Mouse (Mus musculus) hindbrain, embryonic 16.5 days (tissue): Measurements from ENCODE around the gene Slc43a2. TPM values are rescaled to one million over a fixed set of nuclear protein-coding genes. Genes with fewer than 3 reads are reported as not detected.
"Not testable (repeated sequence)": the region's sequence is repeated elsewhere in the genome, so short reads cannot be mapped to it uniquely, and the experiment has no call there.

Source experiments
- ATAC-seq: fragments of 200-750 bp; cut with Nextera tagmentation; 2 replicates; pipeline ENCODE4 v1.8.0; 2017; ENCODE audit warnings: moderate TSS enrichment, moderate library complexity
- H3K27ac ChIP-seq: fragments of 300-500 bp; sonication (generic); 2 replicates; pipeline ENCODE4 v1.5.1; 2014; ENCODE audit warnings: low read depth, mild to moderate bottlenecking, control low read depth, low read length, moderate library complexity
- H3K27me3 ChIP-seq: fragments of 300-500 bp; sonication (generic); replicated peaks from 2 replicates; pipeline ENCODE4 v1.6.1; 2014; ENCODE audit warnings: low read length; ENCODE audit not compliant: control insufficient read depth, insufficient read depth
- H3K36me3 ChIP-seq: fragments of 300-500 bp; sonication (generic); 2 replicates; pipeline ENCODE4 v1.6.1; 2014; ENCODE audit warnings: mild to moderate bottlenecking, low read length, moderate library complexity, mixed read lengths; ENCODE audit not compliant: control insufficient read depth, insufficient read depth
- H3K4me1 ChIP-seq: fragments of 300-500 bp; sonication (generic); 2 replicates; pipeline ENCODE4 v1.6.1; 2014; ENCODE audit warnings: low read depth, low read length; ENCODE audit not compliant: control insufficient read depth, insufficient read depth
- H3K4me2 ChIP-seq: fragments of 300-500 bp; sonication (generic); 2 replicates; pipeline ENCODE4 v1.6.1; 2014; ENCODE audit warnings: mild to moderate bottlenecking, low read length, control low read depth, moderate library complexity
- H3K4me3 ChIP-seq: fragments of 300-500 bp; sonication (generic); 2 replicates; pipeline ENCODE4 v1.5.1; 2014; ENCODE audit warnings: mild to moderate bottlenecking, low read length, control low read depth, moderate library complexity
- H3K9ac ChIP-seq: fragments of 300-500 bp; sonication (generic); 2 replicates; pipeline ENCODE4 v1.6.1; 2014; ENCODE audit warnings: low read depth, mild to moderate bottlenecking, control low read depth, low read length, moderate library complexity
- H3K9me3 ChIP-seq: fragments of 300-500 bp; sonication (generic); 2 replicates; pipeline ENCODE4 v1.6.1; 2014; ENCODE audit warnings: mild to moderate bottlenecking, low read length, moderate library complexity; ENCODE audit not compliant: control insufficient read depth
- WGBS: fragments of 180-500 bp; shearing (Covaris S2); extraction: QIAGEN DNeasy Blood & Tissue Kit; methylation state at CpG from one replicate; pipeline ENCODE4 v1.1.7; 2014; 5-methylcytosine and 5-hydroxymethylcytosine counted together
- polyA plus RNA-seq: library from polyadenylated mRNA; unstranded; fragments of >200 nt; fragmentation: Nextera tagmentation; extraction: Ambion mirVana; gene quantifications from 2 replicates; pipeline ENCODE4 v1.2.1, GENCODE M21; 2015

The Slc43a2 gene
- polyA plus RNA-seq, 1 experiment from 2014 or later, result 16.9 TPM

DNA sequence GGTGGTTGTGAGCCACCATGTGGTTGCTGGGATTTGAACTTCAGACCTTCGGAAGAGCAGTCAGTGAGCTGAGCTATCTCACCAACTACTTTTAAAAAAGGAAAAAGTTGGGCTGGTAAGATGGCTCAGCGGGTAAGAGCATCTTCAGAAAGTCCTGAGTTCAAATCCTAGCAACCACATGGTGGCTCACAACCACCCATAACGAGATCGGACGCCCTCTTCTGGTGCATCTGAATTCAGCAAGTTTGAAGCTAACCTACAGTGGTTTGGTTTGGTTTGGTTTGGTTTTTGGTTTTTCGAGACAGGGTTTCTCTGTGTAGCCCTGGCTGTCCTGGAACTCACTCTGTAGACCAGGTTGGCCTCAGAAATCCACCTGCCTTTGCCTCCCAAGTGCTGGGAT lies 24.5 kb downstream of the Slc43a2 start:
- H3K9ac ChIP-seq, ATAC-seq: not testable (repeated sequence)
- whole genome bisulfite sequencing, result 94% methylated on average over 6 of the region's 6 CpGs

DNA sequence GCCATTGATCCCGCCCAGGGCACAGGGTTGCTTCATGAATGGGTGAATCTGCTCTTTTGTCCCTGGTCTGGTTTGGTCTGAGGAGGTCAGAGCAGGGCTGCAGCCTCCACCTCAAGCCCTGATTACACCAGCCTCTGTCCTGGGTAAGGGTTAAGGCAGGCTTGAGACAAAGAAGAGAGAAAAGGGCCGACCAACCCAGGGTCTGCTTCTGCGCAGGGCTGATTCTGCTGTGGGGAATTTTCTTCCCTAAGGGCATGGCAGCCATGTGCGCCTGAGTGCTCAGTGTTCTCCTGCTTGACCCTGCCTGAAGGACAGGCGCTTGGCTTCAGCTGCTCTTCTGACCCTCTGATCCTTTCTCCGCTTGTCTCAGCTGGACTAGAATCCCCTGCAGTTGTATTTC lies 25.6 kb downstream of the Slc43a2 start:
- 76% methylated on average over 6 of the region's 6 CpGs for whole genome bisulfite sequencing
- H3K36me3 ChIP-seq, result peaks cover 15% of the 10 kb centered on the region
- H3K27ac ChIP-seq, result no peak overlapping the region
- no peak overlapping the region for H3K4me3 ChIP-seq
- no peak overlapping the region for H3K9ac ChIP-seq
- no peak overlapping the region for H3K4me2 ChIP-seq
- no peaks in the 10 kb centered on the region for H3K27me3 ChIP-seq
- H3K4me1 ChIP-seq, result peaks cover 5% of the 10 kb centered on the region
- ATAC-seq, result no peak
- no peaks in the 10 kb centered on the region for H3K9me3 ChIP-seq

More for the DNA sequence above, 24.5 kb downstream of the Slc43a2 start:
- not testable (repeated sequence) for H3K27me3 ChIP-seq, H3K27ac ChIP-seq, H3K4me3 ChIP-seq, H3K9me3 ChIP-seq, H3K4me2 ChIP-seq
- peaks cover 13% of the 10 kb centered on the region for H3K4me1 ChIP-seq
- peaks cover 11% of the 10 kb centered on the region; the same call in 1 of the 2 replicates for H3K36me3 ChIP-seq

DNA sequence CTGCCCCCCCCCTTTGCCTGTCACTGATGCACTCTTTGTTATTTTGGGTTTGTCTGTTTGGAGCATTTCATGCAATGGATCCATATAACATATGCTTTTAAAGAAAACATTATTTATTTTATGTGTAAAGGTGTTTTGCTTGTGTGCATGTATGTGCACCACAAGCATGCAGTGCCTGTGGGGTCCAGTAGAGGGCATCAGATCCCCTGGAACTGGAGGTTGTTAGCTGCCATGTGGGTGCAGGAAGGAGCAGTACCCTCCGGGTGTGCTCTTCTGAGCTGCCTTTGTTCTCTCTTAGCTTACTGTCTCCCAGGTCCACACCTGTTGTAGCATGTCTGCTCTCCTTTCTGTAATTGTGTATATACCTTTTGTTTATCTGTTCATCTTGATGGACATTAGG lies 26.6 kb downstream of the Slc43a2 start:
- Histone ChIP-seq H3K4me3 (no peak overlapping the region), H3K36me3 (peaks cover 16% of the 10 kb centered on the region), H3K27ac (no peak overlapping the region), H3K4me2 (no peak overlapping the region), H3K27me3 (no peaks in the 10 kb centered on the region), H3K4me1 (no peaks in the 10 kb centered on the region), H3K9ac (no peak overlapping the region), H3K9me3 (no peaks in the 10 kb centered on the region)
- ATAC-seq, result no peak
- 83% methylated on average over 1 of the region's 1 CpGs for WGBS

DNA sequence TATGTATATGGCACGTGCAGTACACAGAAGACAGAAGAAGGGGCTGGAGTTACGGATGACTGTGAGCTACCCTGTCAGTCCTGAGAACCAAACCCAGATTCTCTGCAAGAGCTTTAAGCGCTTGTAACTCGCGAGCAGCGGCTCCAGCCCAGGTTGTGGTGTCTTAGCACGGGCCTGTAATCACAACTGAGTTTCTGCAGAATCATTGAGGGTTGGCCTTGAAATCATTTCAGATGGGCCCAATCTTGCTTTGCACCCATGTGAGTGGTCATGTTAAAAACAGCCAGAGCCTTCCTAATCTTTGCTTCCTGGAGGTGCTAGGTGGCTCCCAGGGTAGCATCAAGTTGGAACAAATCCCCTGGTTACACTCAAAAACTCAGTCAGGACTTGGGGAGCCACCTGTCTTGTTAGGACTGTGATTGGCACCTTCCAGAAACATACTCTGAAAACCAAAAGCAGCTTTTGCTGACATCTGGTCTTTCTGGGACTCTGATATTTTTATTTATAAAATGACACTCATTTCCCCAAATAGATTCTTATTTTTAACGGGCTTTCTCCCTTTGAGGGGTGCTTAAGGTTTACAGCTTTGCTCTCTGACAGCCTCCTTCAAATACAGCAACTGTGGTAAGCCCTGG lies 28.5 kb downstream of the Slc43a2 start:
- no peak for ATAC-seq
- H3K27ac ChIP-seq, result no peak overlapping the region
- H3K9ac ChIP-seq, result no peak overlapping the region
- H3K4me2 ChIP-seq, result no peak overlapping the region
- 92% methylated on average over 8 of the region's 8 CpGs for WGBS
- H3K36me3 ChIP-seq, result peaks cover 18% of the 10 kb centered on the region
- no peaks in the 10 kb centered on the region for H3K27me3 ChIP-seq
- no peaks in the 10 kb centered on the region for H3K4me1 ChIP-seq
- H3K9me3 ChIP-seq, result no peaks in the 10 kb centered on the region
- H3K4me3 ChIP-seq, result no peak overlapping the region

- Histone ChIP-seq H3K4me1 (no peaks in the 10 kb centered on the region), H3K4me2 (no peak overlapping the region), H3K36me3 (peaks cover 18% of the 10 kb centered on the region), H3K27me3 (no peaks in the 10 kb centered on the region), H3K4me3 (no peak overlapping the region), H3K9me3 (no peaks in the 10 kb centered on the region), H3K27ac (no peak overlapping the region; the same call in 1 of the 2 replicates), H3K9ac (no peak overlapping the region)
- 79% methylated on average over 14 of the region's 14 CpGs for WGBS
- ATAC-seq, result no peak
Measured at GRCm38 (mm10) chr11:75560530-75561409, 29.3 kb downstream of the Slc43a2 start.

- Histone ChIP-seq H3K36me3 (peaks cover 20% of the 10 kb centered on the region), H3K9ac (no peak overlapping the region), H3K27ac (no peak overlapping the region; the same call in 1 of the 2 replicates), H3K4me1 (no peaks in the 10 kb centered on the region), H3K4me3 (no peak overlapping the region), H3K4me2 (no peak overlapping the region), H3K27me3 (no peaks in the 10 kb centered on the region), H3K9me3 (no peaks in the 10 kb centered on the region)
- WGBS, result 89% methylated on average over 5 of the region's 5 CpGs
- ATAC-seq, result no peak
Measured at GRCm38 (mm10) chr11:75561410-75561791, 29.9 kb downstream of the Slc43a2 start.

DNA sequence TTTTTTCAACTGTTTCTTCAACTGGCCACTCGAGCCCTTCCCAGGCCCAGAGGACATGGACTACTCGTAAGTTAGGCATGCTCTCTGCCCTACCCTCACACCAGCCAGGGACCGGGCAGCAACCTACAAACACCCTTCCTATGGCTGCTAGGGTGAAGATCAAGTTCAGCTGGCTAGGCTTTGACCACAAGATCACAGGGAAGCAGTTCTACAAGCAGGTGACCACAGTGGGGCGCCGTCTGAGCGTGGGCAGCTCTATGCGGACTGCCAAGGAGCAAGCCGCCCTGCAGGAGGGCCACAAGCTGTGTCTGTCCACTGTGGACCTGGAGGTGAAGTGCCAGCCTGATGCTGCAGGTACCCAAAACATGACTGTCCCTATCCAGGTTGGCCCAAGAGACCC lies 31.3 kb downstream of the Slc43a2 start:
- H3K9me3 ChIP-seq, result no peaks in the 10 kb centered on the region
- no peak overlapping the region for H3K4me3 ChIP-seq
- 84% methylated on average over 8 of the region's 8 CpGs for WGBS
- H3K4me2 ChIP-seq, result no peak overlapping the region
- H3K4me1 ChIP-seq, result no peaks in the 10 kb centered on the region
- no peak for ATAC-seq
- H3K27me3 ChIP-seq, result no peaks in the 10 kb centered on the region
- H3K9ac ChIP-seq, result no peak overlapping the region
- no peak overlapping the region for H3K27ac ChIP-seq
- H3K36me3 ChIP-seq, result peaks cover 23% of the 10 kb centered on the region

DNA sequence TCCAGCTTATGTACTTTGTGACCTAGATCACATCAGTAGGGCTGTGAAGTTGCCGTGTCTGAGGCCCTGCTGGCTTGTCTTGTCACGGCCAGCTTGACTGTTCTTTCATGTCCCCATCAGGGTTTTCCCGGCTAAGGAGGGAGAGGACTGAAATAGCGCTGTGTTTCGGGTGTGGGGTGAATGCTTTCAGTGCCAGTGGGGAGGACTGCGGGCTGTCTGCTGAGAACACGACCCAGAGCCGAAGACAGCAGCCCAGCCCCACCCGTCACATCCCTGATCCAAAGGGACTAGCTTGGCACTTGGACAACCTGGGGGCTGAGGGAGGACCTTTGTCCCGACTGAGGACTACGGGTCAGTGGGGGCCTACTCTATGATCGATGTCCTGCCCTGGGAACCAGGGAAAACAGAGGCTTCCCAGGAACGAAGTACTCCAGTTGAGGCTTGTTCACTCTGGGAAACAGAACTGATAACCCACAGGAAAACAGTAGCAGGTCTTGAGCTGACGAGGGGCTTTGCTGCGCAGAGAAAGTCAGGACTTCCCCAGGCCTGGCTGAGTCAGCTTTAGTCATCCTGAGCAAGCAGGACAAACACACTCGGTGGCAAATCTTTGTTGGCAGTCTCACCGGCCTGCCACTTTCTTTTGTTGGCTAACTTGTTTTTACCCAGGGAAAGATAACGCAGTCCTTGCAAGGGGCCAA lies 32.5 kb downstream of the Slc43a2 start:
- no peak for ATAC-seq

DNA sequence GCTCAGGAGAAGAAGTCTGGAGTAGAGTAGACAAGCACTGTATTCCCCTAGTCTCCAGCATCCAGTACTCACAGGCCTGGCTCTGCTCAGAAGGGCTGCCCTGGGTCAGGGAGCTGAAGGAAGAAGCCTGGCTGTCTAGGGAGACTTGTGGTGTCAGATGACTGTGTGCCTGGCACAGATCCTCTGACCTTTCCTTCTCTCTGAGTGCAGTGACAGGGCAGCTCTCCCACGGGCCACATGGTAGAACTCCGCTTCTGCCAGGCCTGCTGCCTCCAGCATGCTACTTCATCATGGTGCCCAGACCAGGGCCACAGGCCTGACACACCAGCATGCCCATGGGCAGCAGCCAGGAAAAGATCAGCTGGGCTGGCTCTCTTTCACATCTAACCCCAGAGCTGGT lies 34.4 kb downstream of the Slc43a2 start:
- 88% methylated on average over 2 of the region's 2 CpGs for WGBS
- ATAC-seq, result no peak
- Histone ChIP-seq H3K27ac (no peak overlapping the region), H3K4me1 (no peaks in the 10 kb centered on the region), H3K9ac (no peak overlapping the region), H3K36me3 (peaks cover 28% of the 10 kb centered on the region), H3K27me3 (no peaks in the 10 kb centered on the region), H3K4me3 (no peak overlapping the region), H3K9me3 (no peaks in the 10 kb centered on the region), H3K4me2 (no peak overlapping the region)

More for the DNA sequence above, 32.5 kb downstream of the Slc43a2 start:
- no peak overlapping the region for H3K4me2 ChIP-seq
- no peak overlapping the region for H3K27ac ChIP-seq
- H3K4me1 ChIP-seq, result no peaks in the 10 kb centered on the region
- H3K9ac ChIP-seq, result no peak overlapping the region
- H3K27me3 ChIP-seq, result no peaks in the 10 kb centered on the region
- peaks cover 27% of the 10 kb centered on the region for H3K36me3 ChIP-seq
- H3K4me3 ChIP-seq, result no peak overlapping the region
- no peaks in the 10 kb centered on the region for H3K9me3 ChIP-seq
- 71% methylated on average over 18 of the region's 18 CpGs for WGBS
